Mouse (Mus musculus) forebrain, embryonic 16.5 days (tissue): Measurements from ENCODE around the gene Rps11. TPM values are rescaled to one million over a fixed set of nuclear protein-coding genes. Genes with fewer than 3 reads are reported as not detected.
"Not testable (repeated sequence)": the region's sequence is repeated elsewhere in the genome, so short reads cannot be mapped to it uniquely, and the experiment has no call there.

Experiments
- ATAC-seq: fragments of 200-750 bp; cut with Nextera tagmentation; 2 replicates; pipeline ENCODE4 v1.8.0; 2017; ENCODE audit warnings: mild to moderate bottlenecking, moderate library complexity
- H3K27ac ChIP-seq: fragments of 300-500 bp; sonication (generic); 2 replicates; pipeline ENCODE4 v1.5.1; 2014; ENCODE audit warnings: low read length, control low read depth
- H3K27me3 ChIP-seq: fragments of 300-500 bp; sonication (generic); replicated peaks from 2 replicates; pipeline ENCODE4 v1.6.1; 2014; ENCODE audit warnings: low read length; ENCODE audit not compliant: control insufficient read depth, insufficient read depth
- H3K36me3 ChIP-seq: fragments of 300-500 bp; sonication (generic); 2 replicates; pipeline ENCODE4 v1.6.1; 2014; ENCODE audit not compliant: control insufficient read depth, insufficient read depth
- H3K4me1 ChIP-seq: fragments of 300-500 bp; sonication (generic); replicated peaks from 2 replicates; pipeline ENCODE4 v1.6.1; 2014; ENCODE audit warnings: low read length; ENCODE audit not compliant: control insufficient read depth, insufficient read depth
- H3K4me2 ChIP-seq: fragments of 300-500 bp; sonication (generic); 2 replicates; pipeline ENCODE4 v1.6.1; 2014; ENCODE audit warnings: mild to moderate bottlenecking, low read length, control low read depth
- H3K4me3 ChIP-seq: fragments of 300-500 bp; sonication (generic); replicated peaks from 2 replicates; pipeline ENCODE4 v1.5.1; 2014; ENCODE audit warnings: mild to moderate bottlenecking, low read length, control low read depth
- H3K9ac ChIP-seq: fragments of 300-500 bp; sonication (generic); replicated peaks from 2 replicates; pipeline ENCODE4 v1.6.1; 2014; ENCODE audit warnings: low read depth, low read length, control low read depth
- H3K9me3 ChIP-seq: fragments of 300-500 bp; sonication (generic); 2 replicates; pipeline ENCODE4 v1.6.1; 2016; ENCODE audit warnings: low read length; ENCODE audit not compliant: control insufficient read depth
- WGBS: fragments of 180-500 bp; shearing (Covaris S2); extraction: QIAGEN DNeasy Blood & Tissue Kit; methylation state at CpG from one replicate; pipeline ENCODE4 v1.1.7; 2014; 5-methylcytosine and 5-hydroxymethylcytosine counted together
- polyA plus RNA-seq: library from polyadenylated mRNA; unstranded; fragments of >200 nt; fragmentation: Nextera tagmentation; extraction: Ambion mirVana; gene quantifications from 2 replicates; pipeline ENCODE4 v1.2.1, GENCODE M21; 2015

Rps11 gene
- polyA plus RNA-seq, 1 experiment from 2014 or later = 860 TPM

GRCm38 (mm10) chr7:45156206-45156605 lies 32.0 kb upstream of the Rps11 start:
- Histone ChIP-seq H3K9me3 (no peaks in the 10 kb centered on the region), H3K27me3 (no peaks in the 10 kb centered on the region), H3K36me3 (no peaks in the 10 kb centered on the region; the same call in 1 of the 2 replicates), H3K4me1 (peaks cover 19% of the 10 kb centered on the region), H3K4me3 (no peak overlapping the region), H3K27ac (no peak overlapping the region), H3K9ac (no peak overlapping the region), H3K4me2 (no peak overlapping the region)
- ATAC-seq = no peak
- 94% methylated on average over 15 of the region's 15 CpGs for WGBS

- H3K4me2 ChIP-seq = no peak overlapping the region; the same call in 1 of the 2 replicates
- H3K9ac ChIP-seq = no peak overlapping the region
- 84% methylated on average over 9 of the region's 9 CpGs for WGBS
- H3K27ac ChIP-seq = no peak overlapping the region
- H3K4me1 ChIP-seq = peaks cover 23% of the 10 kb centered on the region
- no peaks in the 10 kb centered on the region for H3K9me3 ChIP-seq
- H3K4me3 ChIP-seq = no peak overlapping the region
- no peaks in the 10 kb centered on the region for H3K27me3 ChIP-seq
- no peak for ATAC-seq
- no peaks in the 10 kb centered on the region; the same call in 1 of the 2 replicates for H3K36me3 ChIP-seq
Observed at GRCm38 (mm10) chr7:45155590-45155989, 31.4 kb upstream of the Rps11 start.

GRCm38 (mm10) chr7:45154993-45155514 lies 30.8 kb upstream of the Rps11 start:
- no peaks in the 10 kb centered on the region for H3K9me3 ChIP-seq
- no peaks in the 10 kb centered on the region; the same call in 1 of the 2 replicates for H3K36me3 ChIP-seq
- WGBS = 78% methylated on average over 12 of the region's 12 CpGs
- peak overlapping the region; percentile 97 for H3K27ac ChIP-seq
- peak overlapping the region; percentile 68 for H3K4me2 ChIP-seq
- ATAC-seq = no peak
- peak overlapping the region; percentile 48; the same call in 1 of the 2 replicates for H3K9ac ChIP-seq
- peak overlapping the region; percentile 78 for H3K4me3 ChIP-seq
- peaks cover 23% of the 10 kb centered on the region for H3K4me1 ChIP-seq
- no peaks in the 10 kb centered on the region for H3K27me3 ChIP-seq

- Histone ChIP-seq H3K4me2 (peak within 1 kb of the TSS; percentile 68), H3K9me3 (no peaks in the 10 kb centered on the region), H3K27me3 (no peaks in the 10 kb centered on the region), H3K27ac (peak within 1 kb of the TSS; percentile 97), H3K9ac (peak within 1 kb of the TSS; percentile 67), H3K36me3 (no peaks in the 10 kb centered on the region; the same call in 1 of the 2 replicates), H3K4me3 (peak within 1 kb of the TSS; percentile 78), H3K4me1 (peaks cover 23% of the 10 kb centered on the region)
- WGBS = 4% methylated on average over 69 of the region's 69 CpGs
- peak; percentile 97 for ATAC-seq
Observed at GRCm38 (mm10) chr7:45154096-45154992, 30.1 kb upstream of the Rps11 start, which contains the start of the genes Pih1d1 and Aldh16a1. Gene Pih1d1 (plus strand): TSS chr7:45154303. Gene Aldh16a1 (minus strand): TSS chr7:45154584.

GRCm38 (mm10) chr7:45153586-45153985 lies 29.3 kb upstream of the Rps11 start:
- 4% methylated on average over 5 of the region's 5 CpGs for WGBS
- H3K9ac ChIP-seq = peak overlapping the region; percentile 67
- peak overlapping the region; percentile 78 for H3K4me3 ChIP-seq
- peak overlapping the region; percentile 97 for H3K27ac ChIP-seq
- H3K4me2 ChIP-seq = peak overlapping the region; percentile 68
- H3K27me3 ChIP-seq = no peaks in the 10 kb centered on the region
- peaks cover 23% of the 10 kb centered on the region for H3K4me1 ChIP-seq
- no peaks in the 10 kb centered on the region for H3K9me3 ChIP-seq
- H3K36me3 ChIP-seq = no peaks in the 10 kb centered on the region
- no peak; the same call in 1 of the 2 replicates for ATAC-seq

- not testable (repeated sequence) for H3K4me3 ChIP-seq
Observed at GRCm38 (mm10) chr7:45153052-45153451, 28.8 kb upstream of the Rps11 start.

GRCm38 (mm10) chr7:45151303-45151702 lies 27.1 kb upstream of the Rps11 start:
- 28% methylated on average over 11 of the region's 11 CpGs for WGBS
- ATAC-seq = no peak
- no peak overlapping the region for H3K4me2 ChIP-seq
- H3K27ac ChIP-seq = no peak overlapping the region
- H3K4me1 ChIP-seq = peaks cover 23% of the 10 kb centered on the region
- no peak overlapping the region for H3K9ac ChIP-seq
- H3K27me3 ChIP-seq = no peaks in the 10 kb centered on the region
- no peaks in the 10 kb centered on the region for H3K9me3 ChIP-seq
- H3K4me3 ChIP-seq = no peak overlapping the region
- no peaks in the 10 kb centered on the region for H3K36me3 ChIP-seq

More at GRCm38 (mm10) chr7:45153052-45153451, 28.8 kb upstream of the Rps11 start:
- H3K4me2 ChIP-seq, H3K9ac ChIP-seq, H3K27ac ChIP-seq, ATAC-seq, H3K27me3 ChIP-seq, H3K9me3 ChIP-seq, H3K36me3 ChIP-seq: not testable (repeated sequence)
- 96% methylated on average over 2 of the region's 2 CpGs for WGBS
- H3K4me1 ChIP-seq = peaks cover 23% of the 10 kb centered on the region

GRCm38 (mm10) chr7:45150321-45150720 lies 26.1 kb upstream of the Rps11 start:
- WGBS = 70% methylated on average over 4 of the region's 4 CpGs
- H3K27me3 ChIP-seq = no peaks in the 10 kb centered on the region
- no peak for ATAC-seq
- H3K9me3 ChIP-seq = no peaks in the 10 kb centered on the region
- no peak overlapping the region for H3K9ac ChIP-seq
- no peak overlapping the region for H3K4me2 ChIP-seq
- no peaks in the 10 kb centered on the region for H3K36me3 ChIP-seq
- peaks cover 19% of the 10 kb centered on the region for H3K4me1 ChIP-seq
- H3K27ac ChIP-seq = no peak overlapping the region
- H3K4me3 ChIP-seq = no peak overlapping the region

- H3K4me3 ChIP-seq = no peak overlapping the region
- peaks cover 12% of the 10 kb centered on the region for H3K4me1 ChIP-seq
- no peaks in the 10 kb centered on the region for H3K27me3 ChIP-seq
- no peaks in the 10 kb centered on the region for H3K9me3 ChIP-seq
- H3K4me2 ChIP-seq = no peak overlapping the region
- WGBS = 36% methylated on average over 6 of the region's 6 CpGs
- H3K27ac ChIP-seq = no peak overlapping the region
- H3K36me3 ChIP-seq = no peaks in the 10 kb centered on the region
- ATAC-seq = no peak
- no peak overlapping the region for H3K9ac ChIP-seq
Observed at GRCm38 (mm10) chr7:45149545-45149944, 25.3 kb upstream of the Rps11 start.
